Mouse (Mus musculus) kidney, postnatal 0 days (tissue): ENCODE data around the gene Tmem171. TPM values are rescaled to one million over a fixed set of nuclear protein-coding genes. Genes with fewer than 3 reads are reported as not detected.

ENCODE experiments used
- ATAC-seq: fragments of 200-750 bp; cut with Nextera tagmentation; replicated peaks from 2 replicates; pipeline ENCODE4 v1.8.0; 2017; ENCODE audit warnings: low read depth, moderate number of reproducible peaks, moderate TSS enrichment, moderate library complexity; ENCODE audit not compliant: low FRiP score
- DNase-seq: peaks from one replicate; pipeline ENCODE4 v3.0.0-alpha.2; 2016; ENCODE audit warnings: low spot score
- H3K27ac ChIP-seq: fragments of 300-500 bp; sonication (generic); 2 replicates; pipeline ENCODE4 v1.5.1; 2014; ENCODE audit warnings: mild to moderate bottlenecking
- H3K27me3 ChIP-seq: fragments of 300-500 bp; sonication (generic); 2 replicates; pipeline ENCODE4 v1.6.1; 2014; ENCODE audit warnings: low read length, mixed read lengths; ENCODE audit not compliant: insufficient read depth
- H3K36me3 ChIP-seq: fragments of 300-500 bp; sonication (generic); 2 replicates; pipeline ENCODE4 v1.6.1; 2014; ENCODE audit warnings: low read length, mixed read lengths; ENCODE audit not compliant: insufficient read depth
- H3K4me1 ChIP-seq: fragments of 300-500 bp; sonication (generic); replicated peaks from 2 replicates; pipeline ENCODE4 v1.6.1; 2014; ENCODE audit warnings: antibody characterized with exemption, low read length, mixed read lengths; ENCODE audit not compliant: insufficient read depth
- H3K4me2 ChIP-seq: fragments of 300-500 bp; sonication (generic); 2 replicates; pipeline ENCODE4 v1.6.1; 2014; ENCODE audit warnings: mild to moderate bottlenecking, low read length, moderate library complexity, mixed read lengths
- H3K4me3 ChIP-seq: fragments of 300-500 bp; sonication (generic); replicated peaks from 2 replicates; pipeline ENCODE4 v1.5.1; 2014; ENCODE audit warnings: low read depth, low read length
- H3K9ac ChIP-seq: fragments of 300-500 bp; sonication (generic); 2 replicates; pipeline ENCODE4 v1.6.1; 2014; ENCODE audit warnings: low read depth, low read length
- H3K9me3 ChIP-seq: fragments of 300-500 bp; sonication (generic); replicated peaks from 2 replicates; pipeline ENCODE4 v1.6.1; 2016; ENCODE audit warnings: low read length, inconsistent platforms, mixed read lengths
- CTCF ChIP-seq: IDR thresholded peaks from 2 replicates; pipeline ENCODE4 v1.5.1; 2016; ENCODE audit warnings: antibody characterized with exemption, low read depth, mild to moderate bottlenecking, moderate library complexity
- WGBS: fragments of 180-500 bp; shearing (Covaris S2); extraction: QIAGEN DNeasy Blood & Tissue Kit; methylation state at CpG from one replicate; pipeline ENCODE4 v1.1.7; 2014; 5-methylcytosine and 5-hydroxymethylcytosine counted together
- polyA plus RNA-seq: library from polyadenylated mRNA; unstranded; fragments of >200 nt; fragmentation: Nextera tagmentation; extraction: Ambion mirVana; gene quantifications from 2 replicates; pipeline ENCODE4 v1.2.1, GENCODE M21; 2015

Gene Tmem171
- polyA plus RNA-seq, 1 experiment from 2014 or later = 24.6 TPM

- Histone ChIP-seq H3K4me3 (no peak overlapping the region), H3K27ac (no peak overlapping the region), H3K4me2 (no peak overlapping the region), H3K9ac (no peak overlapping the region), H3K9me3 (no peaks in the 10 kb centered on the region), H3K27me3 (no peaks in the 10 kb centered on the region), H3K36me3 (peaks cover 19% of the 10 kb centered on the region; the same call in 1 of the 2 replicates), H3K4me1 (no peaks in the 10 kb centered on the region)
- ATAC-seq (peak; percentile 52; the same call in 1 of the 2 replicates), DNase-seq (peak; percentile 76)
- peak; percentile 88 for TF ChIP-seq CTCF
- 62% methylated on average over 4 of the region's 4 CpGs for WGBS
Observed at GRCm38 (mm10) chr13:98726494-98726893, 31.9 kb upstream of the Tmem171 start.

- TF ChIP-seq CTCF = no peak
- Histone ChIP-seq H3K4me3 (no peak overlapping the region), H3K27ac (no peak overlapping the region), H3K36me3 (peaks cover 10% of the 10 kb centered on the region; the same call in 1 of the 2 replicates), H3K4me1 (no peaks in the 10 kb centered on the region), H3K9me3 (no peaks in the 10 kb centered on the region), H3K4me2 (no peak overlapping the region), H3K9ac (no peak overlapping the region), H3K27me3 (no peaks in the 10 kb centered on the region)
- ATAC-seq = no peak
- DNase-seq = no peak
- WGBS = 69% methylated on average over 1 of the region's 1 CpGs
Observed at GRCm38 (mm10) chr13:98723430-98723829, 28.8 kb upstream of the Tmem171 start.

- WGBS = 59% methylated on average over 1 of the region's 1 CpGs
Observed at GRCm38 (mm10) chr13:98722296-98722695, 27.7 kb upstream of the Tmem171 start.

GRCm38 (mm10) chr13:98716176-98716575 is 21.5 kb upstream of the Tmem171 start:
- 80% methylated on average over 8 of the region's 8 CpGs for WGBS
- Histone ChIP-seq H3K9ac (no peak overlapping the region), H3K36me3 (no peaks in the 10 kb centered on the region), H3K4me3 (no peak overlapping the region), H3K4me1 (no peaks in the 10 kb centered on the region), H3K27ac (no peak overlapping the region), H3K4me2 (no peak overlapping the region), H3K27me3 (no peaks in the 10 kb centered on the region), H3K9me3 (no peaks in the 10 kb centered on the region)
- ATAC-seq (no peak), DNase-seq (no peak)
- TF ChIP-seq CTCF = no peak

More at GRCm38 (mm10) chr13:98722296-98722695, 27.7 kb upstream of the Tmem171 start:
- no peak overlapping the region for H3K9ac ChIP-seq
- no peaks in the 10 kb centered on the region for H3K4me1 ChIP-seq
- no peaks in the 10 kb centered on the region for H3K9me3 ChIP-seq
- H3K4me3 ChIP-seq = no peak overlapping the region
- no peak for TF ChIP-seq CTCF
- DNase-seq (no peak), ATAC-seq (no peak)
- no peak overlapping the region for H3K27ac ChIP-seq
- H3K36me3 ChIP-seq = peaks cover 10% of the 10 kb centered on the region; the same call in 1 of the 2 replicates
- H3K4me2 ChIP-seq = no peak overlapping the region
- H3K27me3 ChIP-seq = no peaks in the 10 kb centered on the region

GRCm38 (mm10) chr13:98715443-98715990 is 20.9 kb upstream of the Tmem171 start:
- DNase-seq = no peak
- 64% methylated on average over 6 of the region's 6 CpGs for WGBS

GRCm38 (mm10) chr13:98710655-98711054 is 16.0 kb upstream of the Tmem171 start:
- no peak overlapping the region for H3K4me3 ChIP-seq
- H3K9ac ChIP-seq = no peak overlapping the region
- H3K9me3 ChIP-seq = no peaks in the 10 kb centered on the region
- H3K36me3 ChIP-seq = no peaks in the 10 kb centered on the region
- 93% methylated on average over 1 of the region's 1 CpGs for WGBS
- no peak overlapping the region for H3K27ac ChIP-seq
- H3K27me3 ChIP-seq = no peaks in the 10 kb centered on the region
- DNase-seq (no peak), ATAC-seq (no peak)
- H3K4me2 ChIP-seq = no peak overlapping the region
- no peaks in the 10 kb centered on the region for H3K4me1 ChIP-seq
- no peak for TF ChIP-seq CTCF

More at GRCm38 (mm10) chr13:98715443-98715990, 20.9 kb upstream of the Tmem171 start:
- ATAC-seq = no peak
- no peaks in the 10 kb centered on the region for H3K4me1 ChIP-seq
- no peak for TF ChIP-seq CTCF
- no peak overlapping the region for H3K9ac ChIP-seq
- no peaks in the 10 kb centered on the region for H3K27me3 ChIP-seq
- no peak overlapping the region for H3K27ac ChIP-seq
- no peak overlapping the region for H3K4me3 ChIP-seq
- no peak overlapping the region for H3K4me2 ChIP-seq
- H3K9me3 ChIP-seq = no peaks in the 10 kb centered on the region
- H3K36me3 ChIP-seq = no peaks in the 10 kb centered on the region

GRCm38 (mm10) chr13:98710236-98710635 is 15.6 kb upstream of the Tmem171 start:
- no peaks in the 10 kb centered on the region for H3K9me3 ChIP-seq
- H3K4me1 ChIP-seq = no peaks in the 10 kb centered on the region
- no peak overlapping the region for H3K27ac ChIP-seq
- no peak for TF ChIP-seq CTCF
- H3K4me3 ChIP-seq = no peak overlapping the region
- no peak overlapping the region for H3K9ac ChIP-seq
- H3K4me2 ChIP-seq = no peak overlapping the region
- no peak for ATAC-seq
- H3K27me3 ChIP-seq = no peaks in the 10 kb centered on the region
- 70% methylated on average over 8 of the region's 8 CpGs for WGBS
- no peak for DNase-seq
- H3K36me3 ChIP-seq = no peaks in the 10 kb centered on the region
